Mouse (Mus musculus): Measurements from ENCODE around the gene Srsf5.
A peak's percentile ranks its signal among the peaks of the same experiment; 100 is the strongest.
"Not testable (repeated sequence)": the region's sequence is repeated elsewhere in the genome, so short reads cannot be mapped to it uniquely, and the experiment has no call there.

Srsf5 gene

GRCm38 (mm10) chr12:80945334-80945995 is at the start of gene Srsf5:
Gene Srsf5 (plus strand): TSS chr12:80945504.
- peak; percentile 99 for DNase-seq

- DNase-seq, result no peak
Observed at GRCm38 (mm10) chr12:80909631-80910030, 35.7 kb upstream of the Srsf5 start.

GRCm38 (mm10) chr12:80917764-80918163 is 27.5 kb upstream of the Srsf5 start:
- DNase-seq, result no peak

- DNase-seq, result no peak
Observed at GRCm38 (mm10) chr12:80921301-80921700, 24.0 kb upstream of the Srsf5 start.

GRCm38 (mm10) chr12:80922869-80923268 is 22.4 kb upstream of the Srsf5 start:
- DNase-seq, result no peak

GRCm38 (mm10) chr12:80923602-80924001 is 21.7 kb upstream of the Srsf5 start:
- DNase-seq, result no peak

GRCm38 (mm10) chr12:80924205-80924604 is 21.1 kb upstream of the Srsf5 start:
- DNase-seq, result peak; percentile 35

GRCm38 (mm10) chr12:80925919-80926318 is 19.4 kb upstream of the Srsf5 start:
- no peak for DNase-seq

- DNase-seq, result no peak
Observed at GRCm38 (mm10) chr12:80926550-80926949, 18.8 kb upstream of the Srsf5 start.

- DNase-seq, result no peak
Observed at GRCm38 (mm10) chr12:80927518-80927917, 17.8 kb upstream of the Srsf5 start.

- DNase-seq, result no peak
Observed at GRCm38 (mm10) chr12:80928881-80929280, 16.4 kb upstream of the Srsf5 start.

- DNase-seq, result no peak
Observed at GRCm38 (mm10) chr12:80930141-80930540, 15.2 kb upstream of the Srsf5 start.

GRCm38 (mm10) chr12:80931402-80932140 is 13.7 kb upstream of the Srsf5 start:
- no peak for DNase-seq

- no peak for DNase-seq
Observed at GRCm38 (mm10) chr12:80932865-80933264, 12.4 kb upstream of the Srsf5 start.

GRCm38 (mm10) chr12:80936751-80937150 is 8.6 kb upstream of the Srsf5 start:
- DNase-seq, result no peak

- DNase-seq, result no peak
Observed at GRCm38 (mm10) chr12:80937331-80938029, 7.8 kb upstream of the Srsf5 start.

- no peak for DNase-seq
Observed at GRCm38 (mm10) chr12:80938642-80939041, 6.7 kb upstream of the Srsf5 start.

GRCm38 (mm10) chr12:80939165-80939564 is 6.1 kb upstream of the Srsf5 start:
- DNase-seq, result no peak

- DNase-seq, result no peak
Observed at GRCm38 (mm10) chr12:80941886-80942285, 3.4 kb upstream of the Srsf5 start.

- no peak for DNase-seq
Observed at GRCm38 (mm10) chr12:80943395-80943794, 1.9 kb upstream of the Srsf5 start.

- DNase-seq, result no peak
Observed at GRCm38 (mm10) chr12:80944204-80944603, 1.1 kb upstream of the Srsf5 start.

- not testable (repeated sequence) for DNase-seq
Observed at GRCm38 (mm10) chr12:80944963-80945333, 356 bp upstream of the Srsf5 start.

- DNase-seq, result peak; percentile 98
Observed at GRCm38 (mm10) chr12:80945996-80946355, 672 bp downstream of the Srsf5 start.

GRCm38 (mm10) chr12:80948202-80948601 is 2.9 kb downstream of the Srsf5 start:
- no peak for DNase-seq
